Mouse (Mus musculus): ENCODE data around the gene Rgs14. TPM values are rescaled to one million over a fixed set of nuclear protein-coding genes. Genes with fewer than 3 reads are reported as not detected.

Gene Rgs14
- polyA plus RNA-seq, 1 experiment from 2014 or later = 0.81 TPM

GRCm38 (mm10) chr13:55392933-55393332 is 23.4 kb downstream of the Rgs14 start:
- H3K4me1 ChIP-seq = no peaks in the 10 kb centered on the region

DNA sequence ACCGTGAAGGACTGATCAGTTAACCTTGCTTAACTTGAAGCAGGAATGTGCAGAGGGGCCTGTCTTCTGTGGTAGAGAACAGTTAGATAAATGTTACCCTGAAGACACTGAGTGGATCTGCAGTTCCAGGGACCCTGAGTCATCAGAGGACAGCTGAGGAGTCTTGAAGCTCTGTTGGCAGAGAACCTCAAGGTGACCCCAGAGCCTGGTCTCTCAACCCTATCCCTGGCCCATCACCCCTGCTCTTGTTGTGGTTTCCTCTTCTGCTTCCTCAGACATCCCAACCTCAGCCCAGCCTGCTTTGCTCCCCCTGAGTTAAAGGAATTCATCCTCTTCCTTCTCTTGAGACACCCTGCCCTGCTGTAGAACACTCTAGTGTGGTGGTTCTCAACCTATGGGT is 28.6 kb downstream of the Rgs14 start, which contains the start of gene Slc34a1:
TSS of gene Slc34a1 (plus strand) at position 100 of the 400 bp plus-strand sequence.
- Histone ChIP-seq H3K36me3 (no peaks in the 10 kb centered on the region), H3K4me3 (no peak within 1 kb of the TSS), H3K9me3 (no peaks in the 10 kb centered on the region), H3K9ac (replicated peaks) (no peak within 1 kb of the TSS), H3K27ac (replicated peaks) (no peak within 1 kb of the TSS), H3K27me3 (no peaks in the 10 kb centered on the region), H3K4me2 (replicated peaks) (no peak within 1 kb of the TSS), H3K4me1 (no peaks in the 10 kb centered on the region)
- WGBS = 85% methylated on average over 1 of the region's 1 CpGs
- no peak for ATAC-seq (replicated peaks)

More at GRCm38 (mm10) chr13:55392933-55393332, 23.4 kb downstream of the Rgs14 start:
- Histone ChIP-seq H3K27me3 (no peaks in the 10 kb centered on the region), H3K9me3 (no peaks in the 10 kb centered on the region), H3K4me2 (replicated peaks) (no peak overlapping the region), H3K27ac (replicated peaks) (no peak overlapping the region), H3K4me3 (no peak overlapping the region), H3K36me3 (no peaks in the 10 kb centered on the region), H3K9ac (replicated peaks) (no peak overlapping the region)
- 71% methylated on average over 4 of the region's 4 CpGs for WGBS
- no peak for ATAC-seq (replicated peaks)

- Histone ChIP-seq H3K9me3 (no peaks in the 10 kb centered on the region), H3K36me3 (no peaks in the 10 kb centered on the region), H3K27me3 (no peaks in the 10 kb centered on the region), H3K27ac (replicated peaks) (no peak overlapping the region), H3K9ac (replicated peaks) (no peak overlapping the region), H3K4me1 (peaks cover 11% of the 10 kb centered on the region), H3K4me3 (no peak overlapping the region), H3K4me2 (replicated peaks) (no peak overlapping the region)
- no peak for ATAC-seq (replicated peaks)
- WGBS = 56% methylated on average over 5 of the region's 5 CpGs
These were observed 29.9 kb downstream of the Rgs14 start for GRCm38 (mm10) chr13:55399300-55400038.

- no peak overlapping the region for H3K4me3 ChIP-seq
- H3K27me3 ChIP-seq = no peaks in the 10 kb centered on the region
- no peaks in the 10 kb centered on the region for H3K36me3 ChIP-seq
- no peak overlapping the region for H3K9ac ChIP-seq (replicated peaks)
- no peak overlapping the region for H3K4me2 ChIP-seq (replicated peaks)
- ATAC-seq (replicated peaks) = no peak
- H3K4me1 ChIP-seq = peaks cover 11% of the 10 kb centered on the region
- no peak overlapping the region for H3K27ac ChIP-seq (replicated peaks)
- WGBS = 87% methylated on average over 1 of the region's 1 CpGs
- no peaks in the 10 kb centered on the region for H3K9me3 ChIP-seq
These were observed 30.5 kb downstream of the Rgs14 start for GRCm38 (mm10) chr13:55400039-55400346.

- no peak overlapping the region for H3K9ac ChIP-seq (replicated peaks)
- no peak overlapping the region for H3K4me2 ChIP-seq (replicated peaks)
- WGBS = 70% methylated on average over 7 of the region's 7 CpGs
- no peak for ATAC-seq (replicated peaks)
- H3K4me1 ChIP-seq = peaks cover 18% of the 10 kb centered on the region
- no peaks in the 10 kb centered on the region for H3K36me3 ChIP-seq
- no peak overlapping the region for H3K4me3 ChIP-seq
- no peak overlapping the region for H3K27ac ChIP-seq (replicated peaks)
- no peaks in the 10 kb centered on the region for H3K9me3 ChIP-seq
- no peaks in the 10 kb centered on the region for H3K27me3 ChIP-seq
These were observed 33.7 kb downstream of the Rgs14 start for GRCm38 (mm10) chr13:55403266-55403665.

DNA sequence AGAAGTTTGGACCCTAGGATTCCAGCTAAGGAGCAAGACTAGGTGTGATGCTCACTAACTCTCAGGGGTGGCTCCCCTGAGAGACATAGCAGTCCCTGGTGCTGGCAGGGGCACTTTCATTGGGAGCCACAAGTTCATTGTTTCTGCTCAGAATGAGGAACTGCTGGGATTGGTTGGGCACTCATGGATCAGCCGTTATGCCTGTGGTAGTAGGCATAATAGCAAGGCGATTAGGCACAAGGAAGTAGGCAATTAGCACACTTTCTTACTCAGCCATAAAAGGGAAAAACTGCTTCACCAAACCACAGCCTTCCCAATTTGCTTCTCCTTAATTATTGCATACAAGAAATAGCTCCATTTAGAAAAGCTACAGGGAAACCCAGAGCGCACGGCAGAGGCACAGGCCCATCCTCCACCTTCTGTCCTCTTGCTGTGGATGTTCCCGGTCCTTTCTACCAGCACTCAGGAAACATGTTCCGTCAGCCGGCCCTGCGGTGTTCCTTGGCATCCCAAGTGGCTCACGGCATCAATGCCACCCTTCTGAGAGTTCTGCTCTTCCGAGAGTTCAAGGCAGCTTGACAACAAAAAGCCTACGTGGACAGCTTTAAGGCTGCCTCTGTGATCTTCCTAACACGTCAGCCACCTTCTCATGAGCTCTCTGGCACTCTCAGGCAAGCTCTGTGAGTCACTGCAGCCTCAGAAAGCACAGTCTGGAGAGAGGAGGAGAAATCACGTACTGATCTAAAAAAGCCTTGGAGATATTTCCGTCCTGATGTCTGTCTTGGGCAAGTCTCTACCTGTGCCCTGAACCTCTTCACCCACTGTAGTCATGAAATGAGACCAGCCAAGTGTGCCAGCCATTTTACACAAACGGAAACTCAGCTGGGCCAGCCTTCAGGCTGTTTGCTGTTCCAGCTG is 34.7 kb downstream of the Rgs14 start:
- Histone ChIP-seq H3K27me3 (no peaks in the 10 kb centered on the region), H3K27ac (replicated peaks) (no peak overlapping the region), H3K4me1 (peaks cover 18% of the 10 kb centered on the region), H3K9ac (replicated peaks) (no peak overlapping the region), H3K4me2 (replicated peaks) (no peak overlapping the region), H3K9me3 (no peaks in the 10 kb centered on the region), H3K36me3 (no peaks in the 10 kb centered on the region), H3K4me3 (no peak overlapping the region)
- ATAC-seq (replicated peaks) = no peak
- 43% methylated on average over 15 of the region's 15 CpGs for whole genome bisulfite sequencing

- WGBS = 13% methylated on average over 11 of the region's 11 CpGs
- no peaks in the 10 kb centered on the region for H3K9me3 ChIP-seq
- no peaks in the 10 kb centered on the region for H3K27me3 ChIP-seq
- H3K36me3 ChIP-seq = no peaks in the 10 kb centered on the region
- peak overlapping the region; percentile 71 for H3K27ac ChIP-seq (replicated peaks)
- H3K4me3 ChIP-seq = no peak overlapping the region
- H3K4me1 ChIP-seq = peaks cover 18% of the 10 kb centered on the region
- peak; percentile 93 for ATAC-seq (replicated peaks)
- peak overlapping the region; percentile 9; the same call in 1 of the 2 replicates for H3K4me2 ChIP-seq (replicated peaks)
- H3K9ac ChIP-seq (replicated peaks) = 0 out of 2 replicates have a peak overlapping the region, but pooled peaks have one; percentile 2
These were observed 35.6 kb downstream of the Rgs14 start for GRCm38 (mm10) chr13:55404853-55405782.

- H3K4me1 ChIP-seq = peaks cover 18% of the 10 kb centered on the region
- peak overlapping the region; percentile 71 for H3K27ac ChIP-seq (replicated peaks)
- H3K4me2 ChIP-seq (replicated peaks) = 0 out of 2 replicates have a peak overlapping the region, but pooled peaks have one; percentile 9
- H3K4me3 ChIP-seq = no peak overlapping the region
- 52% methylated on average over 13 of the region's 13 CpGs for WGBS
- H3K9me3 ChIP-seq = no peaks in the 10 kb centered on the region
- peak; percentile 75 for ATAC-seq (replicated peaks)
- no peaks in the 10 kb centered on the region for H3K27me3 ChIP-seq
- no peaks in the 10 kb centered on the region for H3K36me3 ChIP-seq
- 0 out of 2 replicates have a peak overlapping the region, but pooled peaks have one; percentile 2 for H3K9ac ChIP-seq (replicated peaks)
These were observed 36.4 kb downstream of the Rgs14 start for GRCm38 (mm10) chr13:55405783-55406390.

DNA sequence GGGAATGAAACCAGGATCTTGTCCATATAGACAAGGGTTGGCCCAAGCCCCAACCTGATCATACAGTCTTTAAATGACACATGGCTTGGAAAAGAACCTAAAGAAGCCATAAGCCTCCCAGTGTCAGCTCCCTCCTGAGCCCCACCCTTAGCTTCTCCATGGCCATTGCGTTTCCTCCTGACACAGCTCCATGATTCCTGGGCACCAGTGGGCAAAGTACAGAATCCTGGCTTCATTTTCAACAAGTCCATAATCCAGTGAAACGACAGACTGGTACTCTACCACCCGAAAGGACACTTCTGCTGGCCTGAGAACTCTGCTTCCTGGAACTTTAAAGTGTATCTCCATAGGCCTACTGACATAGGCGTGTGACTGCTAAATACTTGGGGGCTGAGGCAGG is 37.8 kb downstream of the Rgs14 start:
- ATAC-seq (replicated peaks) = no peak
- H3K27me3 ChIP-seq = no peaks in the 10 kb centered on the region
- no peaks in the 10 kb centered on the region for H3K9me3 ChIP-seq
- no peak overlapping the region for H3K27ac ChIP-seq (replicated peaks)
- 88% methylated on average over 4 of the region's 4 CpGs for WGBS
- peaks cover 18% of the 10 kb centered on the region for H3K4me1 ChIP-seq
- no peak overlapping the region for H3K4me3 ChIP-seq
- H3K36me3 ChIP-seq = no peaks in the 10 kb centered on the region
- no peak overlapping the region for H3K4me2 ChIP-seq (replicated peaks)
- no peak overlapping the region for H3K9ac ChIP-seq (replicated peaks)

GRCm38 (mm10) chr13:55408546-55409120 is 39.1 kb downstream of the Rgs14 start:
- H3K36me3 ChIP-seq = no peaks in the 10 kb centered on the region
- no peak overlapping the region for H3K4me3 ChIP-seq
- no peaks in the 10 kb centered on the region for H3K9me3 ChIP-seq
- H3K9ac ChIP-seq (replicated peaks) = no peak overlapping the region
- no peaks in the 10 kb centered on the region for H3K27me3 ChIP-seq
- 88% methylated on average over 19 of the region's 19 CpGs for WGBS
- no peak overlapping the region for H3K27ac ChIP-seq (replicated peaks)
- ATAC-seq (replicated peaks) = no peak
- H3K4me2 ChIP-seq (replicated peaks) = no peak overlapping the region
- peaks cover 15% of the 10 kb centered on the region for H3K4me1 ChIP-seq

- Histone ChIP-seq H3K36me3 (no peaks in the 10 kb centered on the region), H3K9me3 (no peaks in the 10 kb centered on the region), H3K4me1 (peaks cover 8% of the 10 kb centered on the region), H3K4me3 (no peak overlapping the region), H3K27me3 (no peaks in the 10 kb centered on the region), H3K4me2 (replicated peaks) (no peak overlapping the region), H3K27ac (replicated peaks) (no peak overlapping the region), H3K9ac (replicated peaks) (no peak overlapping the region)
- no peak for ATAC-seq (replicated peaks)
- WGBS = 79% methylated on average over 7 of the region's 7 CpGs
These were observed 42.3 kb downstream of the Rgs14 start for GRCm38 (mm10) chr13:55411826-55412225.

Measured in forebrain, embryonic 15.5 days (tissue).